Mouse (Mus musculus) brown adipose tissue, adult 24 weeks (tissue): ENCODE results near the gene Cdc34. TPM values are rescaled to one million over a fixed set of nuclear protein-coding genes. Genes with fewer than 3 reads are reported as not detected.
A peak's percentile ranks its signal among the peaks of the same experiment; 100 is the strongest.
"Not testable (repeated sequence)": the region's sequence is repeated elsewhere in the genome, so short reads cannot be mapped to it uniquely, and the experiment has no call there.

Experiments used
- H3K27ac ChIP-seq: fragments of 200-500 bp; replicated peaks from 2 replicates; pipeline ENCODE4 v1.5.1; 2012; ENCODE audit warnings: low read depth, mild to moderate bottlenecking, low read length
- H3K4me1 ChIP-seq: fragments of 200-500 bp; 2 replicates; pipeline ENCODE4 v1.6.1; 2012; ENCODE audit warnings: low read length, mixed read lengths; ENCODE audit not compliant: control insufficient read depth, insufficient read depth, insufficient read length
- H3K4me3 ChIP-seq: fragments of 200-500 bp; 2 replicates; pipeline ENCODE4 v1.5.1; 2012; ENCODE audit warnings: low read depth, mild to moderate bottlenecking, low read length, moderate library complexity; ENCODE audit not compliant: insufficient read depth
- polyA plus RNA-seq: library from polyadenylated mRNA; stranded (reverse); fragments of >200 nt; gene quantifications from 2 replicates; pipeline ENCODE4 v1.2.4, GENCODE M21; 2012; ENCODE audit not compliant: missing spikeins, insufficient read depth, insufficient read length

Cdc34 gene
- polyA plus RNA-seq, 1 experiment: 274 TPM

GRCm38 (mm10) chr10:79700676-79701075, 18.7 kb downstream of the Cdc34 start:
- H3K4me1 ChIP-seq: peaks cover 14% of the 10 kb centered on the region
- H3K4me3 ChIP-seq: no peak overlapping the region
- H3K27ac ChIP-seq: no peak overlapping the region

GRCm38 (mm10) chr10:79701443-79702129, 19.6 kb downstream of the Cdc34 start:
- no peak overlapping the region for H3K4me3 ChIP-seq
- H3K4me1 ChIP-seq: peaks cover 23% of the 10 kb centered on the region
- H3K27ac ChIP-seq: peak overlapping the region; percentile 42

GRCm38 (mm10) chr10:79702970-79703369, 21.0 kb downstream of the Cdc34 start:
- not testable (repeated sequence) for H3K27ac ChIP-seq, H3K4me3 ChIP-seq
- peaks cover 30% of the 10 kb centered on the region for H3K4me1 ChIP-seq

- Histone ChIP-seq H3K4me1 (peaks cover 30% of the 10 kb centered on the region), H3K4me3 (peak overlapping the region; percentile 13; the same call in 1 of the 2 replicates), H3K27ac (peak overlapping the region; percentile 21; the same call in 1 of the 2 replicates)
Measured at GRCm38 (mm10) chr10:79703541-79703940, 21.5 kb downstream of the Cdc34 start.

- Histone ChIP-seq H3K4me3 (peak within 1 kb of the TSS; percentile 97), H3K27ac (peak within 1 kb of the TSS; percentile 89), H3K4me1 (peaks cover 30% of the 10 kb centered on the region)
Measured at GRCm38 (mm10) chr10:79704065-79704969, 22.3 kb downstream of the Cdc34 start, which contains the start of gene Bsg. Bsg (plus strand) TSS chr10:79704491.

- H3K27ac ChIP-seq: peak overlapping the region; percentile 89
- H3K4me3 ChIP-seq: peak overlapping the region; percentile 97
- peaks cover 30% of the 10 kb centered on the region for H3K4me1 ChIP-seq
Measured at GRCm38 (mm10) chr10:79704970-79705360, 23.0 kb downstream of the Cdc34 start.

- Histone ChIP-seq H3K27ac (peak overlapping the region; percentile 14; the same call in 1 of the 2 replicates), H3K4me1 (peaks cover 28% of the 10 kb centered on the region), H3K4me3 (peak overlapping the region; percentile 97)
Measured at GRCm38 (mm10) chr10:79705951-79706350, 24.0 kb downstream of the Cdc34 start.

GRCm38 (mm10) chr10:79706406-79707094, 24.6 kb downstream of the Cdc34 start:
- H3K4me1 ChIP-seq: peaks cover 24% of the 10 kb centered on the region
- peak overlapping the region; percentile 14; the same call in 1 of the 2 replicates for H3K27ac ChIP-seq
- peak overlapping the region; percentile 97 for H3K4me3 ChIP-seq

- H3K4me3 ChIP-seq: no peak overlapping the region
- peaks cover 24% of the 10 kb centered on the region for H3K4me1 ChIP-seq
- no peak overlapping the region for H3K27ac ChIP-seq
Measured at GRCm38 (mm10) chr10:79707162-79707561, 25.2 kb downstream of the Cdc34 start.

GRCm38 (mm10) chr10:79707759-79708158, 25.8 kb downstream of the Cdc34 start:
- Histone ChIP-seq H3K4me1 (peaks cover 24% of the 10 kb centered on the region), H3K27ac (no peak overlapping the region), H3K4me3 (no peak overlapping the region)

- Histone ChIP-seq H3K4me1 (peaks cover 24% of the 10 kb centered on the region), H3K4me3 (no peak overlapping the region), H3K27ac (no peak overlapping the region)
Measured at GRCm38 (mm10) chr10:79708668-79709067, 26.7 kb downstream of the Cdc34 start.

- peaks cover 24% of the 10 kb centered on the region for H3K4me1 ChIP-seq
- no peak overlapping the region for H3K4me3 ChIP-seq
Measured at GRCm38 (mm10) chr10:79709307-79709706, 27.3 kb downstream of the Cdc34 start.

GRCm38 (mm10) chr10:79712029-79712428, 30.0 kb downstream of the Cdc34 start:
- no peak overlapping the region for H3K4me3 ChIP-seq

More at GRCm38 (mm10) chr10:79709307-79709706, 27.3 kb downstream of the Cdc34 start:
- no peak overlapping the region for H3K27ac ChIP-seq

GRCm38 (mm10) chr10:79712499-79713126, 30.6 kb downstream of the Cdc34 start:
- no peak overlapping the region for H3K4me3 ChIP-seq
- no peak overlapping the region for H3K27ac ChIP-seq
- peaks cover 2% of the 10 kb centered on the region for H3K4me1 ChIP-seq

More at GRCm38 (mm10) chr10:79712029-79712428, 30.0 kb downstream of the Cdc34 start:
- Histone ChIP-seq H3K4me1 (peaks cover 7% of the 10 kb centered on the region), H3K27ac (no peak overlapping the region)
